In genomic region chr7:105602860-105603623, GRCm38 (mm10) we compare ENCODE assay signal across 8 mouse cellular contexts. TPM values are rescaled to one million over a fixed set of nuclear protein-coding genes. Genes with fewer than 3 reads are reported as not detected.
DNase-seq lines count a peak whose midpoint lies in the region; ATAC-seq lines count a peak whose summit lies in the region.

No protein-coding gene starts in this region.

- ATAC-seq in hindbrain, embryonic 12.5 days (ENCODE audit: low FRiP score), result peak; percentile 71

- no peaks in the 10 kb centered on the region for H3K36me3 ChIP-seq in hindbrain, embryonic 12.5 days

- WGBS in hindbrain, embryonic 12.5 days, result 36% methylated on average over 9 of the region's 9 CpGs

- no peaks in the 10 kb centered on the region for H3K27me3 ChIP-seq in hindbrain, embryonic 12.5 days

- no peak overlapping the region for H3K27ac ChIP-seq in hindbrain, embryonic 12.5 days

- no peak overlapping the region for H3K9ac ChIP-seq in hindbrain, embryonic 12.5 days

- H3K4me3 ChIP-seq in hindbrain, embryonic 12.5 days, result no peak overlapping the region

- DNase-seq in NIH3T3 (ENCODE audit: low read depth), result peak; percentile 82
- peak; percentile 77 to 81 for DNase-seq in cerebellum, adult 18-20 months
- peak; percentile 70 for DNase-seq in forelimb bud, embryonic 11.5 days (ENCODE audit: low read depth, low spot score)
- peak; percentile 46 for DNase-seq in layer of hippocampus, adult 9-10 months (ENCODE audit: low spot score)
- DNase-seq in lung, postnatal 10 days, result peak; percentile 86
- peak; percentile 74 for DNase-seq in retina, embryonic 14.5 days (ENCODE audit: low spot score)
- DNase-seq in urinary bladder, postnatal 25 days (ENCODE audit: low spot score), result peak; percentile 63

- H3K4me1 ChIP-seq in hindbrain, embryonic 12.5 days, result no peaks in the 10 kb centered on the region

- no peaks in the 10 kb centered on the region for H3K9me3 ChIP-seq in hindbrain, embryonic 12.5 days (replicated peaks)

- H3K4me2 ChIP-seq in hindbrain, embryonic 12.5 days (replicated peaks), result no peak overlapping the region

RNA-seq across cellular contexts. Expression of gene Hpx, which starts 3.1 kb away (rescaled TPM):
- 0.21 and 0.27 TPM in 2 replicates for polyA plus RNA-seq in hindbrain, embryonic 12.5 days (2016; fragmentation: Nextera tagmentation; extraction: Ambion mirVana)

RNA-seq across cellular contexts. Expression of gene Apbb1, which starts 21.6 kb away (rescaled TPM):
- 165 and 170 TPM in 2 replicates for polyA plus RNA-seq in hindbrain, embryonic 12.5 days (2016; fragmentation: Nextera tagmentation; extraction: Ambion mirVana)

RNA-seq across cellular contexts. Expression of gene Trim3, which starts 30.3 kb away (rescaled TPM):
- 62.7 and 63.6 TPM in 2 replicates for polyA plus RNA-seq in hindbrain, embryonic 12.5 days (2016; fragmentation: Nextera tagmentation; extraction: Ambion mirVana)

RNA-seq across cellular contexts. Expression of gene Timm10b, which starts 36.8 kb away (rescaled TPM):
- 127 and 151 TPM in 2 replicates for polyA plus RNA-seq in hindbrain, embryonic 12.5 days (2016; fragmentation: Nextera tagmentation; extraction: Ambion mirVana)

RNA-seq across cellular contexts. Expression of gene Arfip2, which starts 37.2 kb away (rescaled TPM):
- 75.3 and 82.1 TPM in 2 replicates for polyA plus RNA-seq in hindbrain, embryonic 12.5 days (2016; fragmentation: Nextera tagmentation; extraction: Ambion mirVana)
